Mouse (Mus musculus): ENCODE measurements at regions not wholly inside any gene's neighbourhood (a gene's known extent, or its start where the extent isn't known, plus 50 kb on each side); places are given as distances from the start of the nearest gene placed in this dataset.
A peak's percentile ranks its signal among the peaks of the same experiment; 100 is the strongest.

DNA sequence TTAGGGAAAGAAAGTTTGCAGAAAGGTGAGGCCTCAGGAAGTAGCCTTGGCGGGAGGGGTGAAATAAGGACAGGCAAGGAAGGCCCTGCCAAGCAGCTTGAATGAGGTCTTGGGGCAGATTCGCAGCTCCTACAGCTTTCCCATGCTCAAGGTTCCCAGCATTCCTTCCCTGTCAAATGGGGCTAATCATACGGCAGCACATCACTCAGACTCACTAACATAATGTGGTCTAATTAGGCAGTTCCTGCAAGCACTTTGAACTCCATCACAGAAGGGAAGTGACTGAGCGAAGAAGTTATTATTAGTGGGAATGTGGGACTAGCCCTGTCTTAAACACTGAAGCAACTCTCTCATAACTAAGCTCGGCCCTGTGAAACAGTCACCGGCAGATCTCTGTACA lies 87.1 kb upstream of the Gm10260 start:
- Histone ChIP-seq H3K4me2 (replicated peaks; ENCODE audit: low read depth, low read length) (no peak overlapping the region), H3K36me3 (ENCODE audit: insufficient read depth, low read length) (no peaks in the 10 kb centered on the region), H3K4me1 (ENCODE audit: insufficient read depth, low read depth, low read length) (no peaks in the 10 kb centered on the region), H3K27ac (ENCODE audit: low read length) (no peak overlapping the region), H3K9me3 (ENCODE audit: low read length) (no peaks in the 10 kb centered on the region), H3K27me3 (replicated peaks; ENCODE audit: insufficient read depth, low read length) (no peaks in the 10 kb centered on the region), H3K9ac (replicated peaks; ENCODE audit: low read depth) (no peak overlapping the region), H3K4me3 (ENCODE audit: low read depth, low read length) (no peak overlapping the region)
- TF ChIP-seq EP300 (IDR thresholded peaks at IDR 0.05) (no peak), CTCF (IDR thresholded peaks at IDR 0.05) (no peak)
- ATAC-seq (no peak), DNase-seq (ENCODE audit: low spot score) (no peak)
- 67% methylated on average over 6 of the region's 6 CpGs for WGBS

DNA sequence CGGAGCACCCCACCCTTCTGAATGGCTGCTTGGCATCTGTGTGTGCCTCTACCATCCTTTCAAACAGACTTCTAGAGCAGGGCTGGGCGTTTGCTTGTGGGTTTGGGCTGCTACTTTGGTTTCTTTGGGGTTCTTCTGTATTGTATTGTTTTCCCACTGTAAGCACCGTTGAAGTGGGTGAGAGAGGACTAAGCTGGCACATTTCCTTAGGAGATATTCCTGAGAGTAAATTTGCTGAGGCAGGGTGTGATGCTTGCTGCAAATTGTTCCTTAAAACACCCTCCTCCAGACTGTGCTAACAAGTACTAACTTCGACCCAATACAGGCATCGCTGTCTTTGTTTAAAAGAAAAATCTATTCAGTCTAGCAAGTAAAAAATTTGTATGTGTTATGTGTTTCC lies 84.7 kb upstream of the Gm10260 start:
- no peaks in the 10 kb centered on the region for H3K9me3 ChIP-seq (ENCODE audit: low read length)
- no peak for TF ChIP-seq EP300 (IDR thresholded peaks at IDR 0.05)
- no peak for TF ChIP-seq CTCF (IDR thresholded peaks at IDR 0.05)
- no peaks in the 10 kb centered on the region for H3K27me3 ChIP-seq (replicated peaks; ENCODE audit: insufficient read depth, low read length)
- WGBS = 63% methylated on average over 5 of the region's 5 CpGs
- no peak for ATAC-seq
- no peak overlapping the region for H3K4me2 ChIP-seq (replicated peaks; ENCODE audit: low read depth, low read length)
- H3K27ac ChIP-seq (ENCODE audit: low read length) = no peak overlapping the region
- H3K4me3 ChIP-seq (ENCODE audit: low read depth, low read length) = no peak overlapping the region
- no peaks in the 10 kb centered on the region for H3K36me3 ChIP-seq (ENCODE audit: insufficient read depth, low read length)
- no peaks in the 10 kb centered on the region for H3K4me1 ChIP-seq (ENCODE audit: insufficient read depth, low read depth, low read length)
- no peak overlapping the region for H3K9ac ChIP-seq (replicated peaks; ENCODE audit: low read depth)
- DNase-seq (ENCODE audit: low spot score) = no peak

DNA sequence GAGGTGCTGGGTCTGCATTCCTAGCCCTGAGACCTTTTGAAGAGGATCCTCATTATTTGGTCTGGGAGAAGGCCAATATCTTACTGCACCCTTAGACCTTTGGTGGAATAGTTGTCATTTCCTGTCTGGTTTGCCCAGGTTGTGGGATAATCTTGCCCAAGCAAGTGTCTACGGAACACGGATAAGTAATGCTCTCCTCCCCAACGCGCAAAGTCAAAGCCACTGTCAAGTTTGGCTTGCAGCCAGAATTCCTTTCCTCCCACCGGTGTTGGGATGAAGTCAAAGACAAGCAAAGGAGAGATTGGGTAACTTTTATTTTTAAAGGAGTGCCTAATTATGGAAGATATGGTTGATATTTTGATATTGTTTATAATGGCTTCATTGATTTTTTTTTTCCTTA lies 82.4 kb upstream of the Gm10260 start:
- no peak overlapping the region for H3K4me3 ChIP-seq (ENCODE audit: low read depth, low read length)
- H3K36me3 ChIP-seq (ENCODE audit: insufficient read depth, low read length) = no peaks in the 10 kb centered on the region
- 0 out of 2 replicates have a peak, but pooled peaks cover under 1% of the 10 kb centered on the region for H3K4me1 ChIP-seq (ENCODE audit: insufficient read depth, low read depth, low read length)
- no peak overlapping the region for H3K9ac ChIP-seq (replicated peaks; ENCODE audit: low read depth)
- no peak overlapping the region for H3K27ac ChIP-seq (ENCODE audit: low read length)
- 20% methylated on average over 5 of the region's 5 CpGs for WGBS
- DNase-seq (ENCODE audit: low spot score) (peak; percentile 21), ATAC-seq (no peak)
- TF ChIP-seq CTCF (IDR thresholded peaks at IDR 0.05) (no peak), EP300 (IDR thresholded peaks at IDR 0.05) (no peak)
- H3K9me3 ChIP-seq (ENCODE audit: low read length) = no peaks in the 10 kb centered on the region
- no peak overlapping the region for H3K4me2 ChIP-seq (replicated peaks; ENCODE audit: low read depth, low read length)
- H3K27me3 ChIP-seq (replicated peaks; ENCODE audit: insufficient read depth, low read length) = no peaks in the 10 kb centered on the region

DNA sequence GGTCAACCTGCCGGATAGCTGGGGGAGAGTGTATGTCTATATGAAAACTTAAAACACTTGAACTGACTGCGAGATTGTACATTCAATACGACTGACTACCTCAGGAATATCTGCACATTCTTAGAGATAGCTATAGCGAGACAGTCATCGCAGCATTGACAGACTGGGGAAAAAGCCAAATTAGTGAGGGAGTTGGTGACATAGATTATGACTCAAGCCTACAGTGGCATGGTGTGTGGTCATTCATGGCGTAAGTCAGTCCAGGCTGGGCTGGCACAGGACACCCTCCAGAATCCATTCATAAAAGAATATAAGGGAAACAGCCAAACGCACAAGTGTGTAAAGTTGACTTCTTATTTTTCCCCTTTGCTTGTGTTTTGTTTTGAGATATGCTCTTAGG lies 81.1 kb upstream of the Gm10260 start:
- WGBS = 77% methylated on average over 7 of the region's 7 CpGs
- Histone ChIP-seq H3K4me3 (ENCODE audit: low read depth, low read length) (no peak overlapping the region), H3K4me2 (replicated peaks; ENCODE audit: low read depth, low read length) (no peak overlapping the region), H3K9me3 (ENCODE audit: low read length) (no peaks in the 10 kb centered on the region), H3K27ac (ENCODE audit: low read length) (no peak overlapping the region), H3K4me1 (ENCODE audit: insufficient read depth, low read depth, low read length) (peaks cover 5% of the 10 kb centered on the region; the same call in 1 of the 2 replicates), H3K36me3 (ENCODE audit: insufficient read depth, low read length) (no peaks in the 10 kb centered on the region), H3K27me3 (replicated peaks; ENCODE audit: insufficient read depth, low read length) (no peaks in the 10 kb centered on the region), H3K9ac (replicated peaks; ENCODE audit: low read depth) (no peak overlapping the region)
- TF ChIP-seq CTCF (IDR thresholded peaks at IDR 0.05) (no peak), EP300 (IDR thresholded peaks at IDR 0.05) (no peak)
- ATAC-seq (no peak), DNase-seq (ENCODE audit: low spot score) (no peak)

DNA sequence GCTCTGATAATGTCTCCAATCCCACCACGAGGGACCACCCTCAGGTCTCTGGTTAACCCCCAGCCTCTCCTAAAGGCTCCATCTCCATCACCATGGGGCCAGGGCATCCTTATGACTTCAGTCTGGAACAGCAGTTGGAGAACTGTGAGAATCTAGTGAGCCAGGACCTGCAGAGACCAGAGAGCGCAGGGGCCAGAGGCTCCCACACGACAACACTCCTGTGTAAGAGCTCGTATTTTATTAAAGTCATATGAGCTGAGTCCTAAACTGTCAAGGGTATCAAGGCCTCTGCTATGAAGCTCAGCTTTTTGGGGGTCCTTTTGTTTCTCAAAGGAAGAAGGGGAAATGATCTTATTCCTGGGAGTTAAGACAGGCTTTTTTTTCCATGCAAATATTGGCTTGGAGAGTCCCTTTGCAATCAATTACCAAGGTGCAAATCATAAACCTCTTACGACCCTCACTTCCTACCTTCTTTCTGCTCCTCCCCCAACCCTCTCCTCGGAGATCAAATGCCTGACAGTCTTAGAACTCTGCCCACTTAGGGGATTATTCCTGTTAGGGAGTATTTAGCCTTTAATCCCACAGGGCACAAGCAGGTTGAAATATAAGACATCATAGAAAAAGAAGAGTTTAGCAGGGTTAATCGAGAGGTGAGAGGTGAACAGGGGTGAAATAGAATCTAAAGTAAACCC lies 79.3 kb upstream of the Gm10260 start:
- Histone ChIP-seq H3K36me3 (ENCODE audit: insufficient read depth, low read length) (no peaks in the 10 kb centered on the region), H3K4me2 (replicated peaks; ENCODE audit: low read depth, low read length) (no peak overlapping the region), H3K27me3 (replicated peaks; ENCODE audit: insufficient read depth, low read length) (no peaks in the 10 kb centered on the region), H3K27ac (ENCODE audit: low read length) (no peak overlapping the region), H3K9ac (replicated peaks; ENCODE audit: low read depth) (no peak overlapping the region), H3K4me1 (ENCODE audit: insufficient read depth, low read depth, low read length) (peaks cover 5% of the 10 kb centered on the region; the same call in 1 of the 2 replicates), H3K9me3 (ENCODE audit: low read length) (no peaks in the 10 kb centered on the region), H3K4me3 (ENCODE audit: low read depth, low read length) (no peak overlapping the region)
- no peak for DNase-seq (ENCODE audit: low spot score)
- TF ChIP-seq CTCF (IDR thresholded peaks at IDR 0.05) (no peak), EP300 (IDR thresholded peaks at IDR 0.05) (no peak)
- 54% methylated on average over 7 of the region's 7 CpGs for WGBS
- ATAC-seq = no peak

DNA sequence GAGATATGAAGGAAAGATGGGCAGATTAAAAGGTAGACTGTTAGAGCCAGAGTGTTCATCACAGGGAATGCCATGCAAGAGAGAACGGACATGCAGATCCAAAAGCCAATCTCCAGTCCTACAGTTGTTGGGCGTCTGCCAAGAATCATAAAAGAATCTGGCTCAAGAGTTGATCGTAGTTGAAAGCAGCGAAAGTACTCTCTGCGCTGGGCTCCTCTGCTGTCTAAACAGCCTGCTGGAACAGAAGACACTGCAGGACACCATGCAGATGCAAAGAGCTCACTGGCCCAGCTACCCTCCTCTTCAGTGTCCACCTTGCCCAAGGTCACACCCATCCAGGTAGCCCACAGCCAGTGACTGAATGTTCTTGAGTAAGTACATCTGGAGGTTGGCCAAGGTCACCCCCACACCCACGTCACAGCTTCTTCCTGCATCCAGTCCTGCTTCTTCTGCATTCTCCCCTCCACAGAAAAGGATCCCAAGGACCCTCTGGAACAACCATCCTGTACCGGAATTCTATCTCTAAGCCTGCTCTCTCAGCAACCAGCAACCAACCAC lies 77.1 kb upstream of the Gm10260 start:
- Histone ChIP-seq H3K27me3 (replicated peaks; ENCODE audit: insufficient read depth, low read length) (no peaks in the 10 kb centered on the region), H3K9ac (replicated peaks; ENCODE audit: low read depth) (no peak overlapping the region), H3K4me3 (ENCODE audit: low read depth, low read length) (no peak overlapping the region), H3K4me1 (ENCODE audit: insufficient read depth, low read depth, low read length) (peaks cover 5% of the 10 kb centered on the region; the same call in 1 of the 2 replicates), H3K27ac (ENCODE audit: low read length) (no peak overlapping the region), H3K4me2 (replicated peaks; ENCODE audit: low read depth, low read length) (no peak overlapping the region), H3K9me3 (ENCODE audit: low read length) (no peaks in the 10 kb centered on the region), H3K36me3 (ENCODE audit: insufficient read depth, low read length) (no peaks in the 10 kb centered on the region)
- DNase-seq (ENCODE audit: low spot score) (peak; percentile 80), ATAC-seq (peak; percentile 19; the same call in 1 of the 2 replicates)
- no peak for TF ChIP-seq EP300 (IDR thresholded peaks at IDR 0.05)
- TF ChIP-seq CTCF (IDR thresholded peaks at IDR 0.05) = no peak
- 18% methylated on average over 7 of the region's 7 CpGs for WGBS

All from lung, postnatal 0 days (tissue).